Mouse (Mus musculus): ENCODE results near the gene Prss58. TPM values are rescaled to one million over a fixed set of nuclear protein-coding genes. Genes with fewer than 3 reads are reported as not detected.

Gene Prss58
- not detected in 2 replicates for polyA plus RNA-seq (2015; fragmentation: Nextera tagmentation; extraction: Ambion mirVana)

GRCm38 (mm10) chr6:40900287-40900686 is at the start of gene Prss58:
Gene Prss58 (minus strand): TSS chr6:40900387.
- Histone ChIP-seq H3K9ac (no peak within 1 kb of the TSS), H3K9me3 (replicated peaks) (no peaks in the 10 kb centered on the region), H3K27me3 (no peaks in the 10 kb centered on the region), H3K4me2 (no peak within 1 kb of the TSS), H3K4me3 (replicated peaks) (no peak within 1 kb of the TSS), H3K4me1 (replicated peaks) (no peaks in the 10 kb centered on the region), H3K27ac (replicated peaks) (no peak within 1 kb of the TSS), H3K36me3 (replicated peaks) (no peaks in the 10 kb centered on the region)
- no peak for ATAC-seq (ENCODE audit: insufficient read depth)

- Histone ChIP-seq H3K27me3 (no peaks in the 10 kb centered on the region), H3K4me2 (no peak within 1 kb of the TSS), H3K9me3 (replicated peaks) (no peaks in the 10 kb centered on the region), H3K4me1 (replicated peaks) (no peaks in the 10 kb centered on the region), H3K27ac (replicated peaks) (no peak within 1 kb of the TSS), H3K4me3 (replicated peaks) (no peak within 1 kb of the TSS), H3K36me3 (replicated peaks) (no peaks in the 10 kb centered on the region), H3K9ac (no peak within 1 kb of the TSS)
- WGBS (ENCODE audit: insufficient replicate concordance) = 76% methylated on average over 10 of the region's 10 CpGs
- ATAC-seq (ENCODE audit: insufficient read depth) = no peak
Observed at GRCm38 (mm10) chr6:40940457-40940856, 40.3 kb upstream of the Prss58 start, which contains the start of gene 1700074P13Rik. Gene 1700074P13Rik (minus strand): TSS chr6:40940557.

GRCm38 (mm10) chr6:40919954-40920353 is 19.8 kb upstream of the Prss58 start:
- Histone ChIP-seq H3K4me1 (replicated peaks) (no peaks in the 10 kb centered on the region), H3K4me2 (no peak overlapping the region), H3K27me3 (no peaks in the 10 kb centered on the region), H3K9ac (no peak overlapping the region), H3K9me3 (replicated peaks) (no peaks in the 10 kb centered on the region), H3K27ac (replicated peaks) (no peak overlapping the region), H3K4me3 (replicated peaks) (no peak overlapping the region), H3K36me3 (replicated peaks) (no peaks in the 10 kb centered on the region)
- whole genome bisulfite sequencing (ENCODE audit: insufficient replicate concordance) = 77% methylated on average over 4 of the region's 4 CpGs
- no peak for ATAC-seq (ENCODE audit: insufficient read depth)

GRCm38 (mm10) chr6:40894716-40895115 is 5.5 kb downstream of the Prss58 start:
- ATAC-seq (ENCODE audit: insufficient read depth) = no peak
- Histone ChIP-seq H3K27me3 (no peaks in the 10 kb centered on the region), H3K4me2 (no peak overlapping the region), H3K36me3 (replicated peaks) (no peaks in the 10 kb centered on the region), H3K4me3 (replicated peaks) (no peak overlapping the region), H3K4me1 (replicated peaks) (0 out of 2 replicates have a peak, but pooled peaks cover 2% of the 10 kb centered on the region), H3K27ac (replicated peaks) (no peak overlapping the region), H3K9ac (no peak overlapping the region), H3K9me3 (replicated peaks) (no peaks in the 10 kb centered on the region)
- WGBS (ENCODE audit: insufficient replicate concordance) = 63% methylated on average over 1 of the region's 1 CpGs

- 27% methylated on average over 7 of the region's 7 CpGs for WGBS (ENCODE audit: insufficient replicate concordance)
- Histone ChIP-seq H3K36me3 (replicated peaks) (no peaks in the 10 kb centered on the region), H3K4me2 (no peak overlapping the region), H3K4me1 (replicated peaks) (0 out of 2 replicates have a peak, but pooled peaks cover 2% of the 10 kb centered on the region), H3K9ac (no peak overlapping the region), H3K27ac (replicated peaks) (no peak overlapping the region), H3K9me3 (replicated peaks) (no peaks in the 10 kb centered on the region), H3K4me3 (replicated peaks) (no peak overlapping the region), H3K27me3 (no peaks in the 10 kb centered on the region)
- ATAC-seq (ENCODE audit: insufficient read depth) = no peak
Observed at GRCm38 (mm10) chr6:40893577-40893976, 6.6 kb downstream of the Prss58 start.

GRCm38 (mm10) chr6:40891754-40892153 is 8.4 kb downstream of the Prss58 start:
- 30% methylated on average over 4 of the region's 4 CpGs for WGBS (ENCODE audit: insufficient replicate concordance)
- no peak overlapping the region for H3K4me3 ChIP-seq (replicated peaks)
- H3K36me3 ChIP-seq (replicated peaks) = no peaks in the 10 kb centered on the region
- no peak for ATAC-seq (ENCODE audit: insufficient read depth)
- H3K4me1 ChIP-seq (replicated peaks) = 0 out of 2 replicates have a peak, but pooled peaks cover 2% of the 10 kb centered on the region
- H3K27ac ChIP-seq (replicated peaks) = peak overlapping the region; percentile 65
- no peaks in the 10 kb centered on the region for H3K27me3 ChIP-seq
- no peak overlapping the region for H3K9ac ChIP-seq
- 0 out of 2 replicates have a peak overlapping the region, but pooled peaks have one; percentile 4 for H3K4me2 ChIP-seq
- no peaks in the 10 kb centered on the region for H3K9me3 ChIP-seq (replicated peaks)

GRCm38 (mm10) chr6:40890973-40891372 is 9.2 kb downstream of the Prss58 start:
- ATAC-seq (ENCODE audit: insufficient read depth) = peak; percentile 57
- 11% methylated on average over 1 of the region's 1 CpGs for WGBS (ENCODE audit: insufficient replicate concordance)

GRCm38 (mm10) chr6:40887394-40887793 is 12.8 kb downstream of the Prss58 start, which contains the start of gene Moxd2:
Gene Moxd2 (minus strand): TSS chr6:40887494.
- 68% methylated on average over 3 of the region's 3 CpGs for WGBS (ENCODE audit: insufficient replicate concordance)

More at GRCm38 (mm10) chr6:40890973-40891372, 9.2 kb downstream of the Prss58 start:
- Histone ChIP-seq H3K4me2 (0 out of 2 replicates have a peak overlapping the region, but pooled peaks have one; percentile 4), H3K9ac (no peak overlapping the region), H3K9me3 (replicated peaks) (no peaks in the 10 kb centered on the region), H3K27ac (replicated peaks) (peak overlapping the region; percentile 65), H3K4me1 (replicated peaks) (0 out of 2 replicates have a peak, but pooled peaks cover 2% of the 10 kb centered on the region), H3K4me3 (replicated peaks) (no peak overlapping the region), H3K27me3 (no peaks in the 10 kb centered on the region), H3K36me3 (replicated peaks) (no peaks in the 10 kb centered on the region)

GRCm38 (mm10) chr6:40845283-40845682 is 54.9 kb downstream of the Prss58 start:
- H3K27me3 ChIP-seq = no peaks in the 10 kb centered on the region
- ATAC-seq (ENCODE audit: insufficient read depth) = no peak

More at GRCm38 (mm10) chr6:40887394-40887793, 12.8 kb downstream of the Prss58 start, which contains the start of gene Moxd2:
- no peak for ATAC-seq (ENCODE audit: insufficient read depth)
- no peaks in the 10 kb centered on the region for H3K27me3 ChIP-seq
- no peaks in the 10 kb centered on the region for H3K9me3 ChIP-seq (replicated peaks)
- no peak within 1 kb of the TSS for H3K4me2 ChIP-seq
- H3K27ac ChIP-seq (replicated peaks) = no peak within 1 kb of the TSS
- 0 out of 2 replicates have a peak, but pooled peaks cover 2% of the 10 kb centered on the region for H3K4me1 ChIP-seq (replicated peaks)
- H3K9ac ChIP-seq = no peak within 1 kb of the TSS
- H3K4me3 ChIP-seq (replicated peaks) = no peak within 1 kb of the TSS
- no peaks in the 10 kb centered on the region for H3K36me3 ChIP-seq (replicated peaks)

More at GRCm38 (mm10) chr6:40845283-40845682, 54.9 kb downstream of the Prss58 start:
- Histone ChIP-seq H3K9ac (no peak overlapping the region), H3K9me3 (replicated peaks) (no peaks in the 10 kb centered on the region), H3K27ac (replicated peaks) (no peak overlapping the region), H3K4me2 (no peak overlapping the region), H3K4me3 (replicated peaks) (no peak overlapping the region), H3K36me3 (replicated peaks) (no peaks in the 10 kb centered on the region), H3K4me1 (replicated peaks) (no peaks in the 10 kb centered on the region)

Other genes with a start within 250 kb of the Prss58 start
- gene Moxd2, start 12.9 kb downstream of the Prss58 start, polyA plus RNA-seq (2015; fragmentation: Nextera tagmentation; extraction: Ambion mirVana) = not detected in 2 replicates
- gene 1700074P13Rik, start 40.2 kb upstream of the Prss58 start, polyA plus RNA-seq (2015; fragmentation: Nextera tagmentation; extraction: Ambion mirVana) = not detected in 2 replicates
- gene Gm4744, start 51.5 kb upstream of the Prss58 start, polyA plus RNA-seq (2015; fragmentation: Nextera tagmentation; extraction: Ambion mirVana) = not detected in 2 replicates
- not detected in 2 replicates for gene 1810009J06Rik, start 64.4 kb upstream of the Prss58 start, polyA plus RNA-seq (2015; fragmentation: Nextera tagmentation; extraction: Ambion mirVana)
- gene Gm2663, start 99.1 kb upstream of the Prss58 start, polyA plus RNA-seq (2015; fragmentation: Nextera tagmentation; extraction: Ambion mirVana) = not detected in 2 replicates
- gene 2210010C04Rik, start 135.1 kb upstream of the Prss58 start, polyA plus RNA-seq (2015; fragmentation: Nextera tagmentation; extraction: Ambion mirVana) = not detected in 2 replicates

Measured in liver, embryonic 15.5 days (tissue).